Mouse (Mus musculus) forebrain, postnatal 0 days (tissue): ENCODE measurements around the gene Krt8. TPM values are rescaled to one million over a fixed set of nuclear protein-coding genes. Genes with fewer than 3 reads are reported as not detected.

Experiments
- ATAC-seq: fragments of 200-750 bp; cut with Nextera tagmentation; 2 replicates; pipeline ENCODE4 v1.8.0; 2017; ENCODE audit warnings: mild to moderate bottlenecking, moderate library complexity
- DNase-seq: peaks from one replicate; pipeline ENCODE4 v3.0.0-alpha.2; 2015
- H3K27ac ChIP-seq: fragments of 300-500 bp; sonication (generic); 2 replicates; pipeline ENCODE4 v1.5.1; 2014; ENCODE audit warnings: low read depth, mild to moderate bottlenecking, antibody characterized with exemption, low read length, moderate library complexity, mixed read lengths
- H3K27me3 ChIP-seq: fragments of 300-500 bp; sonication (generic); 2 replicates; pipeline ENCODE4 v1.6.1; 2014; ENCODE audit warnings: mild to moderate bottlenecking, low read length, mixed read lengths; ENCODE audit not compliant: insufficient read depth
- H3K36me3 ChIP-seq: fragments of 300-500 bp; sonication (generic); 2 replicates; pipeline ENCODE4 v1.6.1; 2014; ENCODE audit warnings: mild to moderate bottlenecking, moderate library complexity; ENCODE audit not compliant: insufficient read depth
- H3K4me1 ChIP-seq: fragments of 300-500 bp; sonication (generic); 2 replicates; pipeline ENCODE4 v1.6.1; 2014; ENCODE audit warnings: antibody characterized with exemption; ENCODE audit not compliant: insufficient read depth
- H3K4me2 ChIP-seq: fragments of 300-500 bp; sonication (generic); 2 replicates; pipeline ENCODE4 v1.6.1; 2014; ENCODE audit warnings: low read depth, mild to moderate bottlenecking, moderate library complexity
- H3K4me3 ChIP-seq: fragments of 300-500 bp; sonication (generic); 2 replicates; pipeline ENCODE4 v1.5.1; 2014; ENCODE audit warnings: low read depth, low read length, mixed read lengths
- H3K9ac ChIP-seq: fragments of 300-500 bp; sonication (generic); 2 replicates; pipeline ENCODE4 v1.6.1; 2014; ENCODE audit warnings: mild to moderate bottlenecking
- H3K9me3 ChIP-seq: fragments of 300-500 bp; sonication (generic); 2 replicates; pipeline ENCODE4 v1.6.1; 2016; ENCODE audit warnings: low read length
- CTCF ChIP-seq: sonication (generic); IDR thresholded peaks from 2 replicates; pipeline ENCODE4 v1.5.1; 2016; ENCODE audit warnings: antibody characterized with exemption, control low read depth, low read depth
- WGBS: fragments of 180-500 bp; shearing (Covaris S2); extraction: QIAGEN DNeasy Blood & Tissue Kit; methylation state at CpG from one replicate; pipeline ENCODE4 v1.1.7; 2014; 5-methylcytosine and 5-hydroxymethylcytosine counted together
- polyA plus RNA-seq: library from polyadenylated mRNA; unstranded; fragments of >200 nt; fragmentation: Nextera tagmentation; extraction: Ambion mirVana; gene quantifications from 2 replicates; pipeline ENCODE4 v1.2.1, GENCODE M21; 2015
- total RNA-seq: library from RNA; depleted of rRNA; stranded (reverse); fragments of >200 nt; gene quantifications from 2 replicates; pipeline ENCODE4 v1.2.3, GENCODE M21; 2014

The Krt8 gene
- total and polyA plus RNA-seq, 2 experiments from 2014 or later, result 2.2 to 3.9 TPM

- ATAC-seq, result no peak
- Histone ChIP-seq H3K4me1 (no peaks in the 10 kb centered on the region), H3K9me3 (no peaks in the 10 kb centered on the region), H3K27ac (no peak overlapping the region), H3K36me3 (no peaks in the 10 kb centered on the region), H3K4me2 (no peak overlapping the region), H3K9ac (no peak overlapping the region), H3K27me3 (no peaks in the 10 kb centered on the region), H3K4me3 (no peak overlapping the region)
- no peak for TF ChIP-seq CTCF
- DNase-seq, result no peak
- 38% methylated on average over 7 of the region's 7 CpGs for WGBS
Measured at GRCm38 (mm10) chr15:102017918-102018463, 13.7 kb upstream of the Krt8 start.

- no peaks in the 10 kb centered on the region for H3K4me1 ChIP-seq
- WGBS, result 34% methylated on average over 7 of the region's 7 CpGs
- H3K9me3 ChIP-seq, result no peaks in the 10 kb centered on the region
- H3K36me3 ChIP-seq, result no peaks in the 10 kb centered on the region
- H3K4me2 ChIP-seq, result no peak overlapping the region
- H3K9ac ChIP-seq, result no peak overlapping the region
- DNase-seq (no peak), ATAC-seq (no peak)
- no peak overlapping the region for H3K4me3 ChIP-seq
- no peak overlapping the region for H3K27ac ChIP-seq
- TF ChIP-seq CTCF, result no peak
- H3K27me3 ChIP-seq, result no peaks in the 10 kb centered on the region
Measured at GRCm38 (mm10) chr15:102016787-102017186, 12.5 kb upstream of the Krt8 start.

GRCm38 (mm10) chr15:102016096-102016495 lies 11.8 kb upstream of the Krt8 start:
- Histone ChIP-seq H3K9me3 (no peaks in the 10 kb centered on the region), H3K4me2 (no peak overlapping the region), H3K27ac (no peak overlapping the region), H3K27me3 (no peaks in the 10 kb centered on the region), H3K36me3 (no peaks in the 10 kb centered on the region), H3K4me1 (no peaks in the 10 kb centered on the region), H3K4me3 (no peak overlapping the region), H3K9ac (no peak overlapping the region)
- no peak for TF ChIP-seq CTCF
- DNase-seq (no peak), ATAC-seq (no peak)
- WGBS, result 53% methylated on average over 3 of the region's 3 CpGs

GRCm38 (mm10) chr15:102014848-102015247 lies 10.6 kb upstream of the Krt8 start:
- no peak for TF ChIP-seq CTCF
- 65% methylated on average over 2 of the region's 4 CpGs for WGBS
- H3K36me3 ChIP-seq, result no peaks in the 10 kb centered on the region
- H3K27me3 ChIP-seq, result no peaks in the 10 kb centered on the region
- no peaks in the 10 kb centered on the region for H3K9me3 ChIP-seq
- no peak overlapping the region for H3K9ac ChIP-seq
- H3K27ac ChIP-seq, result no peak overlapping the region
- ATAC-seq, result no peak
- H3K4me2 ChIP-seq, result no peak overlapping the region
- H3K4me1 ChIP-seq, result no peaks in the 10 kb centered on the region
- H3K4me3 ChIP-seq, result no peak overlapping the region
- no peak for DNase-seq

- peak; percentile 58 for DNase-seq
- Histone ChIP-seq H3K9ac (no peak overlapping the region), H3K27ac (no peak overlapping the region), H3K9me3 (no peaks in the 10 kb centered on the region), H3K36me3 (no peaks in the 10 kb centered on the region), H3K4me3 (no peak overlapping the region), H3K4me2 (no peak overlapping the region), H3K4me1 (no peaks in the 10 kb centered on the region), H3K27me3 (no peaks in the 10 kb centered on the region)
- TF ChIP-seq CTCF, result no peak
- ATAC-seq, result peak; percentile 42; the same call in 1 of the 2 replicates
- 58% methylated on average over 3 of the region's 3 CpGs for WGBS
Measured at GRCm38 (mm10) chr15:102013651-102014050, 9.4 kb upstream of the Krt8 start.

GRCm38 (mm10) chr15:102012260-102012765 lies 8.0 kb upstream of the Krt8 start:
- no peak for DNase-seq
- no peaks in the 10 kb centered on the region for H3K36me3 ChIP-seq
- H3K9ac ChIP-seq, result no peak overlapping the region
- no peak for ATAC-seq
- no peak for TF ChIP-seq CTCF
- no peak overlapping the region for H3K4me3 ChIP-seq
- H3K27ac ChIP-seq, result no peak overlapping the region
- no peaks in the 10 kb centered on the region for H3K4me1 ChIP-seq
- H3K27me3 ChIP-seq, result no peaks in the 10 kb centered on the region
- no peaks in the 10 kb centered on the region for H3K9me3 ChIP-seq
- H3K4me2 ChIP-seq, result no peak overlapping the region
- WGBS, result 66% methylated on average over 4 of the region's 4 CpGs

- Histone ChIP-seq H3K4me2 (no peak overlapping the region), H3K27me3 (no peaks in the 10 kb centered on the region), H3K9ac (no peak overlapping the region), H3K9me3 (no peaks in the 10 kb centered on the region), H3K4me1 (no peaks in the 10 kb centered on the region), H3K36me3 (no peaks in the 10 kb centered on the region), H3K27ac (no peak overlapping the region), H3K4me3 (no peak overlapping the region)
- ATAC-seq (no peak), DNase-seq (no peak)
- no peak for TF ChIP-seq CTCF
- 71% methylated on average over 3 of the region's 3 CpGs for WGBS
Measured at GRCm38 (mm10) chr15:102010569-102011245, 6.4 kb upstream of the Krt8 start.
